Mouse (Mus musculus) G1E (cell line): Measurements from ENCODE around the gene Zfp777.

Source experiments
- CTCF ChIP-seq: IDR thresholded peaks from 2 replicates; pipeline ENCODE4 v1.5.1; 2012; ENCODE audit warnings: low read depth, low read length, inconsistent platforms, mixed read lengths
- GATA1 ChIP-seq: IDR thresholded peaks from 2 replicates; pipeline ENCODE4 v1.6.1; 2012; ENCODE audit warnings: borderline replicate concordance, low read length, inconsistent platforms, mixed read lengths
- GATA2 ChIP-seq: IDR thresholded peaks from 2 replicates; pipeline ENCODE4 v1.6.1; 2012; ENCODE audit warnings: low read depth, low read length, inconsistent platforms, borderline replicate concordance
- POLR2AphosphoS5 ChIP-seq: IDR thresholded peaks from 2 replicates; pipeline ENCODE4 v1.6.1; 2012; ENCODE audit warnings: low read depth, low read length, inconsistent platforms; ENCODE audit not compliant: insufficient replicate concordance
- TAL1 ChIP-seq: conservative IDR thresholded peaks from 2 replicates; pipeline ENCODE4 v1.6.1; 2012; ENCODE audit warnings: low read depth, low read length, inconsistent platforms, mixed read lengths

DNA sequence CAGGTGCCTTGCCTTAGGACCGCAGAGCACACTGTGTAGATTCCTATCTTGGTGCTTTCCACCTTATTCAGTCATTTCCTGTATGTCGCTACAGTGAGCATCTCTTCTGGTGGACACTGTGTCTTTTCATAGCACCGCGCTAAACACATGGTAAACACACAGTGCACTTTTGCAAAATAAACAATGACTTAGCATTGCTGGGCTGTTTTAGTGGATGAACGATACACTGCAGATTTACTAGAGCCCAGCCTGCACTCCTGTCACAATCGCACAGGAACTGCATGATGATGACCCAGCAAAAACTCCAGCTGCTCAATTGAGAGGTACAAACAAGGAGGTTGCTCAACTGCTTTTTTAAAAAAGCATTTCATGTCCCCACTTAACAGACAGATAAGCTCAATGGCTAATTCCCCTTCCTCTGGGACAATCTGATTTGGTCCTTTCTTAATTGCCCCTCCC, 35.1 kb upstream of the Zfp777 start:
- TF ChIP-seq CTCF (no peak), POLR2AphosphoS5 (no peak), TAL1 (no peak), GATA1 (no peak), GATA2 (no peak)
